Mouse (Mus musculus): ENCODE measurements around the gene Slc24a2. TPM values are rescaled to one million over a fixed set of nuclear protein-coding genes. Genes with fewer than 3 reads are reported as not detected.

The Slc24a2 gene
- polyA plus RNA-seq, 1 experiment from 2014 or later = 8.2 TPM

- H3K9ac ChIP-seq (replicated peaks; ENCODE audit: low read depth, low read length) = no peak overlapping the region
Measured at GRCm38 (mm10) chr4:87043296-87043695, 187.0 kb downstream of the Slc24a2 start.

GRCm38 (mm10) chr4:87041412-87041997 is 188.8 kb downstream of the Slc24a2 start:
- H3K36me3 ChIP-seq (ENCODE audit: control insufficient read depth, insufficient read depth, low read length) = no peaks in the 10 kb centered on the region
- H3K27me3 ChIP-seq (ENCODE audit: control insufficient read depth, insufficient read depth, low read length) = no peaks in the 10 kb centered on the region
- H3K4me1 ChIP-seq (ENCODE audit: control insufficient read depth, insufficient read depth, low read length) = no peaks in the 10 kb centered on the region
- no peak overlapping the region for H3K4me3 ChIP-seq (ENCODE audit: low read depth, low read length)
- H3K4me2 ChIP-seq (ENCODE audit: low read depth, low read length) = no peak overlapping the region
- no peaks in the 10 kb centered on the region for H3K9me3 ChIP-seq (ENCODE audit: control insufficient read depth, low read length)
- ATAC-seq (ENCODE audit: low read depth) = no peak
- 80% methylated on average over 7 of the region's 7 CpGs for WGBS
- no peak overlapping the region for H3K27ac ChIP-seq (ENCODE audit: low read depth, low read length)
- H3K9ac ChIP-seq (replicated peaks; ENCODE audit: low read depth, low read length) = no peak overlapping the region

More at GRCm38 (mm10) chr4:87043296-87043695, 187.0 kb downstream of the Slc24a2 start:
- Histone ChIP-seq H3K9me3 (ENCODE audit: control insufficient read depth, low read length) (no peaks in the 10 kb centered on the region), H3K27me3 (ENCODE audit: control insufficient read depth, insufficient read depth, low read length) (no peaks in the 10 kb centered on the region), H3K36me3 (ENCODE audit: control insufficient read depth, insufficient read depth, low read length) (no peaks in the 10 kb centered on the region), H3K4me2 (ENCODE audit: low read depth, low read length) (no peak overlapping the region), H3K4me1 (ENCODE audit: control insufficient read depth, insufficient read depth, low read length) (no peaks in the 10 kb centered on the region), H3K4me3 (ENCODE audit: low read depth, low read length) (no peak overlapping the region), H3K27ac (ENCODE audit: low read depth, low read length) (no peak overlapping the region)
- ATAC-seq (ENCODE audit: low read depth) = no peak
- 89% methylated on average over 9 of the region's 9 CpGs for whole genome bisulfite sequencing

GRCm38 (mm10) chr4:87037592-87037991 is 192.7 kb downstream of the Slc24a2 start:
- no peak overlapping the region for H3K4me2 ChIP-seq (ENCODE audit: low read depth, low read length)
- no peak overlapping the region for H3K27ac ChIP-seq (ENCODE audit: low read depth, low read length)
- no peak overlapping the region for H3K9ac ChIP-seq (replicated peaks; ENCODE audit: low read depth, low read length)
- H3K4me3 ChIP-seq (ENCODE audit: low read depth, low read length) = no peak overlapping the region
- 72% methylated on average over 4 of the region's 4 CpGs for WGBS
- 0 out of 2 replicates have a peak, but pooled peaks have one; percentile 31 for ATAC-seq (ENCODE audit: low read depth)
- no peaks in the 10 kb centered on the region for H3K36me3 ChIP-seq (ENCODE audit: control insufficient read depth, insufficient read depth, low read length)
- no peaks in the 10 kb centered on the region for H3K9me3 ChIP-seq (ENCODE audit: control insufficient read depth, low read length)
- H3K27me3 ChIP-seq (ENCODE audit: control insufficient read depth, insufficient read depth, low read length) = no peaks in the 10 kb centered on the region
- no peaks in the 10 kb centered on the region for H3K4me1 ChIP-seq (ENCODE audit: control insufficient read depth, insufficient read depth, low read length)

GRCm38 (mm10) chr4:87036507-87036906 is 193.8 kb downstream of the Slc24a2 start:
- no peak for ATAC-seq (ENCODE audit: low read depth)
- Histone ChIP-seq H3K27ac (ENCODE audit: low read depth, low read length) (no peak overlapping the region), H3K27me3 (ENCODE audit: control insufficient read depth, insufficient read depth, low read length) (no peaks in the 10 kb centered on the region), H3K9me3 (ENCODE audit: control insufficient read depth, low read length) (no peaks in the 10 kb centered on the region), H3K4me1 (ENCODE audit: control insufficient read depth, insufficient read depth, low read length) (no peaks in the 10 kb centered on the region), H3K9ac (replicated peaks; ENCODE audit: low read depth, low read length) (no peak overlapping the region), H3K4me2 (ENCODE audit: low read depth, low read length) (no peak overlapping the region), H3K4me3 (ENCODE audit: low read depth, low read length) (no peak overlapping the region), H3K36me3 (ENCODE audit: control insufficient read depth, insufficient read depth, low read length) (no peaks in the 10 kb centered on the region)
- WGBS = 61% methylated on average over 5 of the region's 5 CpGs

GRCm38 (mm10) chr4:87035701-87036100 is 194.6 kb downstream of the Slc24a2 start:
- no peak overlapping the region for H3K9ac ChIP-seq (replicated peaks; ENCODE audit: low read depth, low read length)
- no peaks in the 10 kb centered on the region for H3K9me3 ChIP-seq (ENCODE audit: control insufficient read depth, low read length)
- no peak overlapping the region for H3K4me2 ChIP-seq (ENCODE audit: low read depth, low read length)
- H3K4me3 ChIP-seq (ENCODE audit: low read depth, low read length) = no peak overlapping the region
- no peak overlapping the region for H3K27ac ChIP-seq (ENCODE audit: low read depth, low read length)
- 91% methylated on average over 10 of the region's 10 CpGs for WGBS
- H3K36me3 ChIP-seq (ENCODE audit: control insufficient read depth, insufficient read depth, low read length) = no peaks in the 10 kb centered on the region
- no peaks in the 10 kb centered on the region for H3K4me1 ChIP-seq (ENCODE audit: control insufficient read depth, insufficient read depth, low read length)
- ATAC-seq (ENCODE audit: low read depth) = no peak
- no peaks in the 10 kb centered on the region for H3K27me3 ChIP-seq (ENCODE audit: control insufficient read depth, insufficient read depth, low read length)

GRCm38 (mm10) chr4:87032632-87033031 is 197.6 kb downstream of the Slc24a2 start:
- no peak overlapping the region for H3K4me3 ChIP-seq (ENCODE audit: low read depth, low read length)
- no peak overlapping the region for H3K9ac ChIP-seq (replicated peaks; ENCODE audit: low read depth, low read length)
- no peaks in the 10 kb centered on the region for H3K4me1 ChIP-seq (ENCODE audit: control insufficient read depth, insufficient read depth, low read length)
- no peak for ATAC-seq (ENCODE audit: low read depth)
- no peaks in the 10 kb centered on the region for H3K9me3 ChIP-seq (ENCODE audit: control insufficient read depth, low read length)
- WGBS = 86% methylated on average over 8 of the region's 8 CpGs
- H3K36me3 ChIP-seq (ENCODE audit: control insufficient read depth, insufficient read depth, low read length) = no peaks in the 10 kb centered on the region
- H3K27ac ChIP-seq (ENCODE audit: low read depth, low read length) = no peak overlapping the region
- H3K27me3 ChIP-seq (ENCODE audit: control insufficient read depth, insufficient read depth, low read length) = no peaks in the 10 kb centered on the region
- H3K4me2 ChIP-seq (ENCODE audit: low read depth, low read length) = no peak overlapping the region

GRCm38 (mm10) chr4:87031076-87031475 is 199.2 kb downstream of the Slc24a2 start:
- no peak for ATAC-seq (ENCODE audit: low read depth)
- H3K4me2 ChIP-seq (ENCODE audit: low read depth, low read length) = no peak overlapping the region
- H3K27ac ChIP-seq (ENCODE audit: low read depth, low read length) = no peak overlapping the region
- no peaks in the 10 kb centered on the region for H3K4me1 ChIP-seq (ENCODE audit: control insufficient read depth, insufficient read depth, low read length)
- no peaks in the 10 kb centered on the region for H3K36me3 ChIP-seq (ENCODE audit: control insufficient read depth, insufficient read depth, low read length)
- H3K4me3 ChIP-seq (ENCODE audit: low read depth, low read length) = no peak overlapping the region
- H3K9me3 ChIP-seq (ENCODE audit: control insufficient read depth, low read length) = no peaks in the 10 kb centered on the region
- 94% methylated on average over 2 of the region's 2 CpGs for WGBS
- no peaks in the 10 kb centered on the region for H3K27me3 ChIP-seq (ENCODE audit: control insufficient read depth, insufficient read depth, low read length)
- no peak overlapping the region for H3K9ac ChIP-seq (replicated peaks; ENCODE audit: low read depth, low read length)

- no peak overlapping the region for H3K4me2 ChIP-seq (ENCODE audit: low read depth, low read length)
- no peak for ATAC-seq (ENCODE audit: low read depth)
Measured at GRCm38 (mm10) chr4:87026311-87027151, 203.7 kb downstream of the Slc24a2 start.

GRCm38 (mm10) chr4:87024556-87024955 is 205.7 kb downstream of the Slc24a2 start:
- no peak for ATAC-seq (ENCODE audit: low read depth)
- WGBS = 66% methylated on average over 8 of the region's 8 CpGs
- Histone ChIP-seq H3K27me3 (ENCODE audit: control insufficient read depth, insufficient read depth, low read length) (no peaks in the 10 kb centered on the region), H3K27ac (ENCODE audit: low read depth, low read length) (no peak overlapping the region), H3K36me3 (ENCODE audit: control insufficient read depth, insufficient read depth, low read length) (no peaks in the 10 kb centered on the region), H3K4me1 (ENCODE audit: control insufficient read depth, insufficient read depth, low read length) (no peaks in the 10 kb centered on the region), H3K4me2 (ENCODE audit: low read depth, low read length) (no peak overlapping the region), H3K4me3 (ENCODE audit: low read depth, low read length) (no peak overlapping the region), H3K9ac (replicated peaks; ENCODE audit: low read depth, low read length) (no peak overlapping the region), H3K9me3 (ENCODE audit: control insufficient read depth, low read length) (no peaks in the 10 kb centered on the region)

More at GRCm38 (mm10) chr4:87026311-87027151, 203.7 kb downstream of the Slc24a2 start:
- no peaks in the 10 kb centered on the region for H3K4me1 ChIP-seq (ENCODE audit: control insufficient read depth, insufficient read depth, low read length)
- H3K27ac ChIP-seq (ENCODE audit: low read depth, low read length) = no peak overlapping the region
- H3K27me3 ChIP-seq (ENCODE audit: control insufficient read depth, insufficient read depth, low read length) = no peaks in the 10 kb centered on the region
- H3K9me3 ChIP-seq (ENCODE audit: control insufficient read depth, low read length) = no peaks in the 10 kb centered on the region
- WGBS = 65% methylated on average over 14 of the region's 14 CpGs
- H3K4me3 ChIP-seq (ENCODE audit: low read depth, low read length) = no peak overlapping the region
- no peaks in the 10 kb centered on the region for H3K36me3 ChIP-seq (ENCODE audit: control insufficient read depth, insufficient read depth, low read length)
- H3K9ac ChIP-seq (replicated peaks; ENCODE audit: low read depth, low read length) = no peak overlapping the region

All from neural tube, embryonic 14.5 days (tissue).